Mouse (Mus musculus) kidney, embryonic 14.5 days (tissue): ENCODE results near the gene Got1. TPM values are rescaled to one million over a fixed set of nuclear protein-coding genes. Genes with fewer than 3 reads are reported as not detected.

Experiments used
- ATAC-seq: fragments of 200-750 bp; cut with Nextera tagmentation; 2 replicates; pipeline ENCODE4 v1.8.0; 2017; ENCODE audit warnings: moderate number of reproducible peaks, mild to moderate bottlenecking, moderate TSS enrichment, moderate library complexity; ENCODE audit not compliant: low FRiP score, low TSS enrichment
- H3K27ac ChIP-seq: fragments of 300-500 bp; sonication (generic); 2 replicates; pipeline ENCODE4 v1.5.1; 2014; ENCODE audit warnings: low read depth, mild to moderate bottlenecking, low read length, moderate library complexity, mixed read lengths
- H3K27me3 ChIP-seq: fragments of 300-500 bp; sonication (generic); 2 replicates; pipeline ENCODE4 v1.6.1; 2014; ENCODE audit warnings: mild to moderate bottlenecking, low read length; ENCODE audit not compliant: control insufficient read depth, insufficient read depth
- H3K36me3 ChIP-seq: fragments of 300-500 bp; sonication (generic); 2 replicates; pipeline ENCODE4 v1.6.1; 2014; ENCODE audit warnings: low read length, mixed read lengths; ENCODE audit not compliant: control insufficient read depth, insufficient read depth
- H3K4me1 ChIP-seq: fragments of 300-500 bp; sonication (generic); 2 replicates; pipeline ENCODE4 v1.6.1; 2014; ENCODE audit warnings: low read length, mixed read lengths; ENCODE audit not compliant: control insufficient read depth, insufficient read depth
- H3K4me2 ChIP-seq: fragments of 300-500 bp; sonication (generic); replicated peaks from 2 replicates; pipeline ENCODE4 v1.6.1; 2014; ENCODE audit warnings: low read depth, mild to moderate bottlenecking, low read length
- H3K4me3 ChIP-seq: fragments of 300-500 bp; sonication (generic); 2 replicates; pipeline ENCODE4 v1.5.1; 2014; ENCODE audit warnings: mild to moderate bottlenecking, low read length
- H3K9ac ChIP-seq: fragments of 300-500 bp; sonication (generic); 2 replicates; pipeline ENCODE4 v1.6.1; 2014; ENCODE audit warnings: low read depth, mild to moderate bottlenecking, low read length, moderate library complexity
- H3K9me3 ChIP-seq: fragments of 300-500 bp; sonication (generic); 2 replicates; pipeline ENCODE4 v1.6.1; 2016; ENCODE audit warnings: low read length; ENCODE audit not compliant: control insufficient read depth
- WGBS: fragments of 180-500 bp; shearing (Covaris S2); extraction: QIAGEN DNeasy Blood & Tissue Kit; methylation state at CpG from one replicate; pipeline ENCODE4 v1.1.7; 2014; 5-methylcytosine and 5-hydroxymethylcytosine counted together
- polyA plus RNA-seq: library from polyadenylated mRNA; unstranded; fragments of >200 nt; fragmentation: Nextera tagmentation; extraction: Ambion mirVana; gene quantifications from 2 replicates; pipeline ENCODE4 v1.2.1, GENCODE M21; 2014

Gene Got1
- 38.0 and 43.4 TPM in 2 replicates for polyA plus RNA-seq

DNA sequence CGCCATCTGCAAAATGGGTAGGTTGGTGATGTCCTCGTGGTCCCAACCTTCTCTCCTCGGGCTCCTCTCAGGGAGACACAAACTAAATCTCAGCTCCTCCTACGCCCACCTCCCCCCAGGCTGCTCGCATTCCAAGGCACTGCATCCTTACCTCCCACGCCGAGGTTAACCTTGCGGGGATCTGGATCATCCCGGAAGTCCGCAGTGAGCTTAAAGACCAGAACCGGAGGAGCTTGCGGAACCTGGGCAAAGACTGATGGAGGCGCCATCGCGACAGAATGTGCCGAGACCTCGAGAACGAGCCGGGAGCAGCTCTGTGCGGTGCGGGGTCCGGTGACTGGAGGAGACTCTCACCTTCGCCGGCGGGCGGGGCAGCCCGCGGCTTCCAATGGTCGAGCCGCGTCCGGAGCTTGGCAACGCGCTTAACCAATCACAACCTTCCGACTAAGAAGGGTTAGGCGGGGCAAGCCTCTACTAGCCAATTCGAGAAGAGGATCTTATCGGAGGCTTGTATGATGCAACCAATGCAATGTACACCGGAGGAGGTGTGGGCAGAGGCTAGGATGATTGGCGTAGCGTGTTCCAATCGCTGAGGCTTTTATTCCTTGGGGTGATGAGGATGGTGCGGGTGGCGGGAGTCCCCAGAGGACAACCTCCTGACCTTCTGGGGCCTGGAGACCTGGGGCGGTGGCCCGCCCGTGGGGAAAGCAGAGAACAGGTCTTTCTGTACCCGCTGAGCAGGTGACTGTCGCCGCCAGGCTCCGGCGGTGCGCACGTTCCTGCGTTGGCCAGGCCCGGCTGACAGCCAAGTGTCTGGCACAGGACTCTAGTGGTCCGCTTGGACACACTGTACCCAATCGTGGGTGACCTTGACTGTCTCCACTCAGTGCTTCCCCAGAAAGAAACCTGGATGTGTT lies at the start of gene Got1:
TSS of gene Got1 (minus strand) at position 419 of the 917 bp plus-strand sequence.
- Histone ChIP-seq H3K27me3 (no peaks in the 10 kb centered on the region), H3K4me1 (peaks cover 18% of the 10 kb centered on the region), H3K9me3 (no peaks in the 10 kb centered on the region), H3K36me3 (no peaks in the 10 kb centered on the region), H3K4me2 (peak within 1 kb of the TSS; percentile 87), H3K27ac (0 out of 2 replicates have a peak within 1 kb of the TSS, but pooled peaks have one; percentile 32), H3K9ac (peak within 1 kb of the TSS; percentile 71), H3K4me3 (peak within 1 kb of the TSS; percentile 50)
- WGBS, result under 1% methylated on average over 58 of the region's 58 CpGs
- peak; percentile 99 for ATAC-seq

- Histone ChIP-seq H3K9me3 (no peaks in the 10 kb centered on the region), H3K36me3 (no peaks in the 10 kb centered on the region), H3K9ac (no peak overlapping the region), H3K4me2 (peak overlapping the region; percentile 54), H3K27me3 (peaks cover 57% of the 10 kb centered on the region), H3K4me1 (no peaks in the 10 kb centered on the region), H3K4me3 (peak overlapping the region; percentile 36), H3K27ac (no peak overlapping the region)
- peak; percentile 64; the same call in 1 of the 2 replicates for ATAC-seq
- 14% methylated on average over 32 of the region's 32 CpGs for WGBS
These were observed 46.7 kb upstream of the Got1 start for GRCm38 (mm10) chr19:43570831-43571790.

DNA sequence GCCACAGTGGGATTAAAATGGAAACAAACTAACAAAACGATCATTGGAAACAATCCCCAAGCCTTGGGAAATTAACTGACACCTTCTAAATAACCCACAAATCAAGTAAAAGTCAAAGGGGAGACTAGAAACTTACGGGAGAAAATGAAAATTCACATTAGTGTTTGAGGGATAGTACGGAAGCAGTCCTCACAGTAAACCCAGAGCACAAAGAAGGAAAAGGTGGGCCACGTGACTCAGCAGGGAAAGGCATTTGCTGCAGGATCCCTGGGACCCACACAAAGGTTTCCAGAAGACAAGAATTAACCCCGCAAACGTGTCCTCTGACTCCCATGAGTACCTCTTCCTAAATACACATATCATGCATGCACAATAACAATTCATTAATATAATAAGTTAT lies 44.7 kb upstream of the Got1 start:
- H3K4me3 ChIP-seq, result no peak overlapping the region
- no peak overlapping the region for H3K4me2 ChIP-seq
- no peak for ATAC-seq
- no peak overlapping the region for H3K9ac ChIP-seq
- H3K9me3 ChIP-seq, result no peaks in the 10 kb centered on the region
- no peaks in the 10 kb centered on the region for H3K36me3 ChIP-seq
- peaks cover 51% of the 10 kb centered on the region for H3K27me3 ChIP-seq
- H3K27ac ChIP-seq, result no peak overlapping the region
- 59% methylated on average over 6 of the region's 6 CpGs for WGBS
- H3K4me1 ChIP-seq, result no peaks in the 10 kb centered on the region

DNA sequence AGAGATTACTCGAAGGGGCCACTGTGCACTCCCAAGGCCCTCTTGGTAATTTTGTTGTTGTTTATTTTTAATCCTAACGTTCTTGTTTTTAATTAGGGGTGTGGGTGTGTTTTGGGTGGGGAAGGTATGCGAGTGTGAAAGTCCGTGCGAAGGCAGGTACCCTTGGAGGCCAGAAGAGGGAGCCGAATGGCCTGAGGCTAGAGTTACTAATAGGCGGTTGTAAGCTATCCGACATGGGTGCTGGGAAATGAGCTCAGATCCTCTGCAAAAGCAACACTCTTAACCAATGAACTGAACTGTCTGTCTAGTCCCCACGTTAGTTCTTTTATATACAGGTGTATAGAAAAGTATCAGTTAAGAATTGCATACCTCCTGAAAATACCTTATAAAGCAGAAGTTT lies 43.9 kb upstream of the Got1 start:
- H3K36me3 ChIP-seq, result no peaks in the 10 kb centered on the region
- no peak for ATAC-seq
- H3K4me2 ChIP-seq, result no peak overlapping the region
- 45% methylated on average over 9 of the region's 9 CpGs for WGBS
- H3K27me3 ChIP-seq, result peaks cover 43% of the 10 kb centered on the region
- no peaks in the 10 kb centered on the region for H3K9me3 ChIP-seq
- H3K9ac ChIP-seq, result no peak overlapping the region
- no peaks in the 10 kb centered on the region for H3K4me1 ChIP-seq
- no peak overlapping the region for H3K4me3 ChIP-seq
- no peak overlapping the region for H3K27ac ChIP-seq

GRCm38 (mm10) chr19:43563166-43563565 lies 38.8 kb upstream of the Got1 start:
- WGBS, result 77% methylated on average over 5 of the region's 5 CpGs
- no peaks in the 10 kb centered on the region for H3K4me1 ChIP-seq
- H3K27me3 ChIP-seq, result 0 out of 2 replicates have a peak, but pooled peaks cover under 1% of the 10 kb centered on the region
- H3K27ac ChIP-seq, result no peak overlapping the region
- H3K9me3 ChIP-seq, result no peaks in the 10 kb centered on the region
- ATAC-seq, result no peak
- H3K9ac ChIP-seq, result no peak overlapping the region
- H3K4me3 ChIP-seq, result no peak overlapping the region
- H3K36me3 ChIP-seq, result no peaks in the 10 kb centered on the region
- H3K4me2 ChIP-seq, result no peak overlapping the region

DNA sequence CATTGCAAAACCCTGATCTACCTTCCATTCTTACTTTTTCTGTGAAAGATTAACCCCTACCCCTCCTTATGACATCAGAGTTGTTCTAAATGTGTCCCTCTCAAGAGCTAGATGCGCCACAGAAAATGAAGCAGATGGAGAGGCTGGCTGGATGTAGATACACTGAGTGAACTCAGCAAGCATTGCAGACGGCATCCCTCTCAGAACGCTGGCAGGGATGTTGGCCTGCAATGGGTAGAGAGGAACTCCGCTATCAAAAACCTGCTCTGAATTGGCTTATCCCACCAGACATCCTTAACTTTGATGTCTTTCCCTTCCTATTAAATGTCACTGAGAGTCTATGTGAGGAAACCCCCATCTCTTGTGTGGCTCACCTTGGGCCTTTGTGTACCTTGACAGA lies 37.4 kb upstream of the Got1 start:
- Histone ChIP-seq H3K4me3 (no peak overlapping the region), H3K4me2 (no peak overlapping the region), H3K36me3 (no peaks in the 10 kb centered on the region), H3K9me3 (no peaks in the 10 kb centered on the region), H3K27me3 (no peaks in the 10 kb centered on the region), H3K4me1 (no peaks in the 10 kb centered on the region), H3K9ac (no peak overlapping the region), H3K27ac (no peak overlapping the region)
- no peak for ATAC-seq
- 85% methylated on average over 4 of the region's 4 CpGs for WGBS

- H3K4me3 ChIP-seq, result no peak overlapping the region
- H3K4me2 ChIP-seq, result no peak overlapping the region
- no peaks in the 10 kb centered on the region for H3K36me3 ChIP-seq
- WGBS, result 80% methylated on average over 2 of the region's 2 CpGs
- ATAC-seq, result no peak
- H3K27ac ChIP-seq, result no peak overlapping the region
- H3K4me1 ChIP-seq, result no peaks in the 10 kb centered on the region
- no peaks in the 10 kb centered on the region for H3K27me3 ChIP-seq
- H3K9ac ChIP-seq, result no peak overlapping the region
- H3K9me3 ChIP-seq, result no peaks in the 10 kb centered on the region
These were observed 35.8 kb upstream of the Got1 start for GRCm38 (mm10) chr19:43560244-43560643.

DNA sequence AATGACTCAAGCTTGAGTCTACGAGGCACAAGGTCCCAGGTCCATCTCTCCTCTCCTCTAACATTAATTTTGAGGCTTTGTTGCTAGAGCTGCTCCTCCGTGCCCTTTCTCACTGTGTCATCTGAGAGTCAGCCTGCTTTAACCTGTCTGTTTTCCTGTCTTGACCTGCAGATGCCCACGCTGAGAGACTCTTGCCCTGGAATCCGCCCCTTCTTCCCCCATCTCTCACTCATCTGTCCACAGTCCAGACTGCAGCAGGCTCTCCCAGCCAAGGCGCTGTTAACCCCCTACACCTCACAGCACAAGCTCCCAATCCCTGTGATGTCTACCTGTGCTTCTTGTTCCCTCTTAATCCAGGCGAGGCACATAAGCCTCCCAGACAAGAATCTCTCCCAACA lies 27.1 kb upstream of the Got1 start:
- H3K27ac ChIP-seq, result no peak overlapping the region
- H3K27me3 ChIP-seq, result peaks cover 8% of the 10 kb centered on the region
- H3K4me1 ChIP-seq, result peaks cover 6% of the 10 kb centered on the region
- 50% methylated on average over 6 of the region's 6 CpGs for WGBS
- H3K9ac ChIP-seq, result no peak overlapping the region
- no peak overlapping the region for H3K4me2 ChIP-seq
- ATAC-seq, result no peak
- no peaks in the 10 kb centered on the region for H3K36me3 ChIP-seq
- H3K9me3 ChIP-seq, result no peaks in the 10 kb centered on the region
- no peak overlapping the region for H3K4me3 ChIP-seq
